Mouse (Mus musculus) ES-Bruce4 (cell line): ENCODE data around the gene Gm11627. TPM values are rescaled to one million over a fixed set of nuclear protein-coding genes. Genes with fewer than 3 reads are reported as not detected.
A peak's percentile ranks its signal among the peaks of the same experiment; 100 is the strongest.
"Not testable (repeated sequence)": the region's sequence is repeated elsewhere in the genome, so short reads cannot be mapped to it uniquely, and the experiment has no call there.

Experiments used
- H3K27ac ChIP-seq: 2 replicates; pipeline ENCODE4 v1.5.1; 2012; ENCODE audit warnings: low read length, inconsistent platforms; ENCODE audit not compliant: insufficient read depth
- H3K27me3 ChIP-seq: 2 replicates; pipeline ENCODE4 v1.6.1; 2012; ENCODE audit warnings: mild to moderate bottlenecking, low read length, inconsistent platforms; ENCODE audit not compliant: control insufficient read depth, poor library complexity, insufficient read depth, severe bottlenecking
- H3K36me3 ChIP-seq: 2 replicates; pipeline ENCODE4 v1.6.1; 2012; ENCODE audit warnings: inconsistent platforms, mild to moderate bottlenecking, low read length, moderate library complexity; ENCODE audit not compliant: control insufficient read depth, poor library complexity, insufficient read depth, severe bottlenecking
- H3K4me1 ChIP-seq: one replicate; pipeline ENCODE4 v1.8.1; 2011; ENCODE audit warnings: low read length; ENCODE audit not compliant: control insufficient read depth, insufficient read depth
- H3K4me3 ChIP-seq: 2 replicates; pipeline ENCODE4 v1.5.1; 2011; ENCODE audit warnings: low read depth, mild to moderate bottlenecking, low read length
- H3K9ac ChIP-seq: 2 replicates; pipeline ENCODE4 v1.6.1; 2012; ENCODE audit warnings: low read depth, mild to moderate bottlenecking, inconsistent platforms; ENCODE audit not compliant: poor library complexity, severe bottlenecking
- H3K9me3 ChIP-seq: replicated peaks from 2 replicates; pipeline ENCODE4 v1.6.1; 2012; ENCODE audit warnings: mild to moderate bottlenecking, low read length, inconsistent platforms; ENCODE audit not compliant: control insufficient read depth, poor library complexity, insufficient read depth, severe bottlenecking
- CTCF ChIP-seq: IDR thresholded peaks from one replicate; pipeline ENCODE4 v1.8.1; 2011; ENCODE audit warnings: low read depth, low read length
- EP300 ChIP-seq: IDR thresholded peaks from 2 replicates; pipeline ENCODE4 v1.6.1; 2011; ENCODE audit warnings: low read depth, low read length; ENCODE audit not compliant: insufficient read depth
- POLR2A ChIP-seq: IDR thresholded peaks from one replicate; pipeline ENCODE4 v1.8.1; 2011; ENCODE audit warnings: low read length; ENCODE audit not compliant: insufficient read depth
- polyA plus RNA-seq: library from polyadenylated mRNA; stranded (reverse); fragments of >200 nt; gene quantifications from 2 replicates; pipeline ENCODE4 v1.2.4, GENCODE M21; 2011; ENCODE audit warnings: low read depth; ENCODE audit not compliant: missing spikeins, insufficient read depth, insufficient read length

The Gm11627 gene
- polyA plus RNA-seq, 1 experiment = 3.8 TPM

DNA sequence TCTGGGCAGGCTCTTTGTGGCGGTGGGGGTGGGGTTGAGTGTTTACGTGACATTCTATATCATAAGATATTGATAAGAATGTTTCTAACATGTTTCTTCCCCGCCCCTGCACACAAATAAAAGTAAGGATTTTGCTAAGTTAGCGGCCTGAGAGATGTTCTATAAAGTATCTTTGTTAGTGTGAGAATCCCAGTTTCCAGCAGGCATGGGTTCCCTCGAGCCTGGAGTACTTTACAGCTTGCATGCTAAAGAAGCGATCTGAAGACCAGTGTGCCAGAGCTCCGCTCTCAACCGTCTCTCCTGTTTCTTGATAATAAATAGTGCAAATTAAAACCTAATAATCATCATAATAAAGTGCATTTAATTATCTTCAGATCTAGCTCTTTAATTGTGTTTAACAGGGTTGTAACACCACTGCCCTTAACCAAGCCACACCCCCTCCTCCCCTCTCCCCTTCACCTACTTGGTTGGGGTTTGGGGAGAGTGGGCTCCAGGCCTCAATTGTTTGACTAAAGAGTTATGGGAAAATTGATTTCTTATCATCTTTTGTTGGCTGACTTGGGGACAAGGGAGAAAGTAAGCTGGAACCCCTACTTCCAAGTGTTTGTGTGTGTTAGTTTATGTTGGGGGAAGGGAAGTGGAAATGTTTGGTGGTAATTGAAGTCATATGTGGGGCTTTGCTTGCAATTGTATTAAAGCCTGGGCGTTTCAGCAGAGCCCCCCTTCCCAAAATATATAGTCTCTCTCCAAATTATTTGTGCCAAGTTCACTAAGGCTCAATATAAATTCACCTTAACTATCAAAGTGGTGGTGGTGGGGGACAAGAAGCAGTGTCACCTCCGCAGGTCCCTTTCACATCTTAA is 28.7 kb upstream of the Gm11627 start:
- H3K4me1 ChIP-seq = no peaks in the 10 kb centered on the region
- H3K27ac ChIP-seq = no peak overlapping the region
- no peak for TF ChIP-seq POLR2A
- no peak for TF ChIP-seq CTCF
- no peak for TF ChIP-seq EP300
- no peaks in the 10 kb centered on the region; the same call in 1 of the 2 replicates for H3K36me3 ChIP-seq
- no peaks in the 10 kb centered on the region for H3K9me3 ChIP-seq
- peaks cover 2% of the 10 kb centered on the region; the same call in 1 of the 2 replicates for H3K27me3 ChIP-seq
- no peak overlapping the region for H3K9ac ChIP-seq
- H3K4me3 ChIP-seq = no peak overlapping the region

DNA sequence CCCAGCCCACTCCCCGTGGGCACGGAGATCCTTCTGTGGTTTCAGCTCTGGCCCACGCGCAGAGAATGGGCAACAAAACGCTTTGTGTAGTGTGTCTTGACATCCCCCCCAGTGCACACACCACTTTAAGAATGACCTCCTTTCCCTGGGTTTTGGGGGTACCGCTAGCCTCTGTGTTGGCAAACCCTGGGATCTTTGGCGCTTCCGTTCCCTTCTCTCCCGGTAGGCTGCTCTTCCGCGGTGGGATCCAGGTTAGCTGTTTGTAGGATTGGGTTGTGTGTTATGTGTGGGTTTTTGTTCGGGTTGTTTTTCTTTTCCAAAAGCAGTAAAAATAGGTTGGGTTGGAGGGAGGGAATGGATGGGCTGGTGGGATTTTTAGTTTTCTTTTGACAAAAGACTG is 27.9 kb upstream of the Gm11627 start:
- H3K27ac ChIP-seq, H3K27me3 ChIP-seq, H3K4me3 ChIP-seq, H3K9ac ChIP-seq, H3K4me1 ChIP-seq, H3K9me3 ChIP-seq, H3K36me3 ChIP-seq: not testable (repeated sequence)

DNA sequence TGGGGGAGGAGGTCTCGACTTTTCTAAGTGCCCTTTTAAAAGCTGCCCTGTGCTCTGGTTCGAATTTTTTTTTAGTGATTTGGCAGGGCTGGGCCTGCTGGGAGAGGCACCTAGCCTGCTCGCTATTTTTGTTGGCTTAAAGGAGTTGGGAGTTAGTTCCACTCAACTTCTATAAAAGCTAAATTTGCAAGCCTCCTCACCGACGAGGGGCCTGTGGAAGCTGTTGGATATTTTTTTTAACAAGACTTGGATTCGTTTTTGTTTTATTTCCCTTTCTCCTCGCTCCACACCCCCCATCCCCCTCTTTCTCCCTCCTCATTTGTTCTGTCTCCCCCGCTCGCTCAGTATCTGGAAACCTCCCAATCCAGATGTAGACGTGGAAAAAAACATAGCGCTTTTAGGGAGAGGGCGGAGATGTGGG is 27.5 kb upstream of the Gm11627 start:
- no peaks in the 10 kb centered on the region; the same call in 1 of the 2 replicates for H3K36me3 ChIP-seq
- H3K4me3 ChIP-seq = no peak overlapping the region
- H3K9me3 ChIP-seq = no peaks in the 10 kb centered on the region
- H3K4me1 ChIP-seq = no peaks in the 10 kb centered on the region
- no peak overlapping the region for H3K27ac ChIP-seq
- no peak for TF ChIP-seq POLR2A
- TF ChIP-seq EP300 = no peak
- TF ChIP-seq CTCF = no peak
- H3K27me3 ChIP-seq = peaks cover 2% of the 10 kb centered on the region; the same call in 1 of the 2 replicates
- H3K9ac ChIP-seq = no peak overlapping the region

DNA sequence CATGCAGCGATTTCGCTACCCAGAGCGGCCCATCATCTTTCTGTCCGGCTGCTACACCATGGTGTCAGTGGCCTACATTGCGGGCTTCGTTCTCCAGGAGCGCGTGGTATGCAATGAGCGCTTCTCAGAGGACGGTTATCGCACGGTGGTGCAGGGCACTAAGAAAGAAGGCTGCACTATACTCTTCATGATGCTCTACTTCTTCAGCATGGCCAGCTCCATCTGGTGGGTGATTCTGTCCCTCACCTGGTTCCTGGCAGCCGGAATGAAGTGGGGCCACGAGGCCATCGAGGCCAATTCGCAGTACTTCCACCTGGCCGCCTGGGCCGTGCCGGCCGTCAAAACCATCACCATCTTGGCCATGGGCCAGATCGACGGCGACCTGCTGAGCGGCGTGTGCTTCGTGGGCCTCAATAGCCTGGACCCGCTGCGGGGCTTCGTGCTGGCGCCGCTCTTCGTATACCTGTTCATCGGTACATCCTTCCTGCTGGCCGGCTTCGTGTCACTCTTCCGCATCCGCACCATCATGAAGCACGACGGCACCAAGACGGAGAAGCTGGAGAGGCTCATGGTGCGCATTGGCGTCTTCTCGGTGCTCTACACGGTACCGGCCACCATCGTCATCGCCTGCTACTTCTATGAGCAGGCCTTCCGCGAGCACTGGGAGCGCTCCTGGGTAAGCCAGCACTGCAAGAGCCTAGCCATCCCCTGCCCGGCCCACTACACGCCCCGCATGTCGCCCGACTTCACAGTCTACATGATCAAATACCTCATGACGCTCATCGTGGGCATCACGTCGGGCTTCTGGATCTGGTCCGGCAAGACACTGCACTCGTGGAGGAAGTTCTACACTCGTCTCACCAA is 26.5 kb upstream of the Gm11627 start:
- Histone ChIP-seq H3K9me3 (no peaks in the 10 kb centered on the region), H3K27me3 (peaks cover 2% of the 10 kb centered on the region; the same call in 1 of the 2 replicates), H3K27ac (no peak overlapping the region), H3K9ac (peak overlapping the region; percentile 64; the same call in 1 of the 2 replicates), H3K36me3 (no peaks in the 10 kb centered on the region; the same call in 1 of the 2 replicates), H3K4me1 (no peaks in the 10 kb centered on the region), H3K4me3 (peak overlapping the region; percentile 75)
- TF ChIP-seq POLR2A = no peak
- no peak for TF ChIP-seq EP300
- TF ChIP-seq CTCF = no peak

- H3K27ac ChIP-seq = no peak overlapping the region
These were observed 25.7 kb upstream of the Gm11627 start for GRCm38 (mm10) chr11:102604777-102605552.

More at GRCm38 (mm10) chr11:102604777-102605552, 25.7 kb upstream of the Gm11627 start:
- TF ChIP-seq EP300 (no peak), POLR2A (no peak), CTCF (no peak)
- Histone ChIP-seq H3K9me3 (no peaks in the 10 kb centered on the region), H3K36me3 (no peaks in the 10 kb centered on the region; the same call in 1 of the 2 replicates), H3K4me1 (no peaks in the 10 kb centered on the region), H3K4me3 (peak overlapping the region; percentile 75), H3K9ac (peak overlapping the region; percentile 64), H3K27me3 (peaks cover 2% of the 10 kb centered on the region; the same call in 1 of the 2 replicates)
